Mouse (Mus musculus): ENCODE measurements around the gene Aym1. TPM values are rescaled to one million over a fixed set of nuclear protein-coding genes. Genes with fewer than 3 reads are reported as not detected.

Aym1 gene
- not detected in 2 replicates for polyA plus RNA-seq (2015; fragmentation: Nextera tagmentation; extraction: Ambion mirVana)

DNA sequence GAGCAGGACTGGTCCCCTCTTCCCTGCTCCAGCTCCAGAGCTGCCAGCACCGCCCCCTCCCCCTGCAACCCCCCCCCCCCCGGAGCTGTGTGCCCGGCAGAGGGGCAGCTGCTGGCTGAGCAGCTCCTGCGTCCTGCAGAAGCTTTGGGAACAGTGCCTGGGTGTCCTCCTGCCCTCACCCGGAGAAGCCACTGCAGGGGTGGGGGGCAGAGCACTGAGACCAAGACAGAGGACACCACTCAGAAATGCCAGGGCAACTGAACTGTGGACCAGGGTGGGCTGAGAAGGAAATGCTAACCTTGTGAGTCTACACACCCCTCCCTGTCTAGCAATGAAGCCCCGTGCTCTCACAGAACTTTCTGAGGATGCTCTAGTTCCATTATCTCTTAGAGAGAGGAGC is at the start of gene Aym1:
Gene Aym1 (plus strand): TSS at position 109 of the 400 bp plus-strand sequence.
- Histone ChIP-seq H3K27ac (ENCODE audit: low read length) (no peak within 1 kb of the TSS), H3K4me1 (ENCODE audit: control insufficient read depth, insufficient read depth, low read length) (no peaks in the 10 kb centered on the region), H3K36me3 (ENCODE audit: control insufficient read depth, insufficient read depth) (no peaks in the 10 kb centered on the region), H3K4me2 (ENCODE audit: low read depth, low read length) (no peak within 1 kb of the TSS), H3K27me3 (ENCODE audit: control insufficient read depth, insufficient read depth, low read length) (peaks cover 31% of the 10 kb centered on the region), H3K9me3 (replicated peaks; ENCODE audit: control insufficient read depth, low read length) (no peaks in the 10 kb centered on the region), H3K4me3 (ENCODE audit: low read length) (no peak within 1 kb of the TSS), H3K9ac (ENCODE audit: low read length) (no peak within 1 kb of the TSS)
- ATAC-seq (replicated peaks; ENCODE audit: extremely low read depth, insufficient read depth, low FRiP score) = no peak
- WGBS = 37% methylated on average over 3 of the region's 6 CpGs

DNA sequence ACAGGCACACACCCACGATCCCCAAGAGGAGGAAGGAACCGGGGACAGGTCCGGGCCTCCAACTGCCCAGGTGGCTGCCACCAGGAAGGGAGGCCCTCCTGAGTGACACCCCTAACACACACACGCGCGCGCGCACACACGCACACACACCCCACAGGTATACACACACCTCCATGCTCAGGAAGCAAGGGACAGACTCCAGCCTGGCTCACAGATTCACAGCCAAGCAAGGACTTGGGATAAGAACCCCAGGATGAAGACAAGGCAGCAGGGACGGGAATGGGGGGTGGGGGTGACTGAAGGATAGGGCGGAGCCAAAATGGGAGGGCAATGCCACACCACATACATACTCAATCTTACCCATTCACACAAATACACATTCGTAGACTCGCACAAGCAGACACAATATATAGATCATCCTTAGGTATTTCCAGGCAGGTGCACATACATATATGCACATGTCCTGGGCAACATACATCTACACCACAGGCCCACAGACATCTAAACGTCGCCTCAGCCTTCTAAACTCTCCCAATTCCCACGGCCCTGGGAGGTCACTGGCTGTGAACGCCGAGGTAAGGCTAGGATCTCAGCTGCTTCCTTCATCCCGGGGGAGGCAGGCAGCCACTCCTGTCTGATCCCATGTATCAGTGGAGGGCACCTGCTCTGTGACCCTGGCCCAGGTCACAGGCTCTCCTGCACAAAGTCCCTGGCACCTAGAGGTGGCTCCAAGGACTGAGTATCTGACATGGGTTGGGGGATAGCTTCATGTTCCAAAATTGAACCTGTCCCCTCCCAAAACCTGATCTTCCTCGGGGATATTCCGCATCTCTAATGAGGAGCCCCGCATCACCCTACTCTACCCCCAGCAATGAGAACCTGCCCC is 47.4 kb upstream of the Aym1 start:
- H3K4me2 ChIP-seq (ENCODE audit: low read depth, low read length) = peak overlapping the region; percentile 74
- no peak overlapping the region for H3K27ac ChIP-seq (ENCODE audit: low read length)
- H3K36me3 ChIP-seq (ENCODE audit: control insufficient read depth, insufficient read depth) = no peaks in the 10 kb centered on the region
- H3K9me3 ChIP-seq (replicated peaks; ENCODE audit: control insufficient read depth, low read length) = peaks cover 8% of the 10 kb centered on the region
- H3K4me3 ChIP-seq (ENCODE audit: low read length) = peak overlapping the region; percentile 54
- ATAC-seq (replicated peaks; ENCODE audit: extremely low read depth, insufficient read depth, low FRiP score) = no peak
- no peak overlapping the region for H3K9ac ChIP-seq (ENCODE audit: low read length)
- 57% methylated on average over 22 of the region's 22 CpGs for WGBS
- peaks cover 61% of the 10 kb centered on the region for H3K27me3 ChIP-seq (ENCODE audit: control insufficient read depth, insufficient read depth, low read length)
- H3K4me1 ChIP-seq (ENCODE audit: control insufficient read depth, insufficient read depth, low read length) = no peaks in the 10 kb centered on the region

DNA sequence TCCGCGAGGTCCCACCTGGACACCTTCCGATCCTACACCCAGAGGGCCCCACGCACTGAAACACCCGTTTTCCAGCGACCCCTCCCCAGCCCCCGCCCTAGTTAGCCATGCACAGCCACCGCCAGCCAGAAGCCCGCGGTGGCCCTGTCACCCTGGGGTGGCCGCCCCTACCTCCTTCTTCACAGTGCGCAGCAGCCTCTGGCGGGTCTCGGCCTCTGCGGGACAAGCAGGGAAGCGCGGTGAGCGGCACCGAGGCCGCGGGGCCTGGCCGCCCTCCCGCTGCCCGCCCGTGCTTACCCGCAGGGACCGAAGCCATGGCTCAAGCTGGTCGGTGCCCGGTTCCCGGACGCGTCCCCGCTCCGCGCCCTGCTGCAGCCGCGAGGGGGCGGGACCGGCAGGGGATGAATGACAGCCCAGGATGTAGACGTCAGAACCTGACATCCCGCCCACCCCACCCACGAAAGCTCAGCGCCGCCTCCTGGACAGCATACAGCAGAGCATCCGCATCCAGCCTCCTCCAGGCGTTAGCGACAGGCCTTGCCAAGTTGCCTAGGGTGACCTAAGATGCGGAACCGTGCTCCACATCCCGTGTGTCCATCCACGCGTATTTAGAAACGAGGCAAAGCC is 46.6 kb upstream of the Aym1 start, which contains the start of gene Sgsm1:
Gene Sgsm1 (minus strand): TSS at position 410 of the 627 bp plus-strand sequence.
- peak within 1 kb of the TSS; percentile 74 for H3K4me2 ChIP-seq (ENCODE audit: low read depth, low read length)
- WGBS = 2% methylated on average over 53 of the region's 53 CpGs
- H3K9ac ChIP-seq (ENCODE audit: low read length) = peak within 1 kb of the TSS; percentile 56; the same call in 1 of the 2 replicates
- H3K27me3 ChIP-seq (ENCODE audit: control insufficient read depth, insufficient read depth, low read length) = peaks cover 67% of the 10 kb centered on the region
- H3K27ac ChIP-seq (ENCODE audit: low read length) = no peak within 1 kb of the TSS
- H3K36me3 ChIP-seq (ENCODE audit: control insufficient read depth, insufficient read depth) = no peaks in the 10 kb centered on the region
- no peaks in the 10 kb centered on the region for H3K4me1 ChIP-seq (ENCODE audit: control insufficient read depth, insufficient read depth, low read length)
- peak within 1 kb of the TSS; percentile 54 for H3K4me3 ChIP-seq (ENCODE audit: low read length)
- ATAC-seq (replicated peaks; ENCODE audit: extremely low read depth, insufficient read depth, low FRiP score) = peak; percentile 58
- peaks cover 8% of the 10 kb centered on the region for H3K9me3 ChIP-seq (replicated peaks; ENCODE audit: control insufficient read depth, low read length)

DNA sequence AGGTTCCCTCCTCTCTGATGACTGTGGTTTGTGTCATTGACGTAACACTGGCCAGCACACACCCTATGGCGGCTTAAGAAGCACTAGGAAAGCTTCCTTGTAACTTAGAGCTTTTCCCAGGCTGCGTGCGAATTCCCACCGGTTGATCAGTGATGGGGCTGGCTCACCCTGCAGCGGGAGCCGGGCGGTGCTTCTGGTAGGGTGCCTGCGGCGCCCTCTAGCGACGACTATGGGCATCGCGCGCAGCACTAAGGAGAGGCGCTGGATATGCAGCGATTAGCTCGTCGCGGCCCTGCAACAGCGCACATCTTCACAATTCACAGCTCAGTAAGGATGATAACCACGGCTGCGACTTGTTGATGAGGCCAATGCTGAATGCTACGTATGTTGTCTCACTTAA is 43.1 kb upstream of the Aym1 start:
- no peak overlapping the region for H3K9ac ChIP-seq (ENCODE audit: low read length)
- H3K4me2 ChIP-seq (ENCODE audit: low read depth, low read length) = no peak overlapping the region
- H3K27me3 ChIP-seq (ENCODE audit: control insufficient read depth, insufficient read depth, low read length) = peaks cover 43% of the 10 kb centered on the region
- peaks cover 8% of the 10 kb centered on the region for H3K9me3 ChIP-seq (replicated peaks; ENCODE audit: control insufficient read depth, low read length)
- ATAC-seq (replicated peaks; ENCODE audit: extremely low read depth, insufficient read depth, low FRiP score) = no peak
- no peaks in the 10 kb centered on the region for H3K36me3 ChIP-seq (ENCODE audit: control insufficient read depth, insufficient read depth)
- 1% methylated on average over 24 of the region's 24 CpGs for whole genome bisulfite sequencing
- no peak overlapping the region for H3K27ac ChIP-seq (ENCODE audit: low read length)
- H3K4me3 ChIP-seq (ENCODE audit: low read length) = no peak overlapping the region
- H3K4me1 ChIP-seq (ENCODE audit: control insufficient read depth, insufficient read depth, low read length) = no peaks in the 10 kb centered on the region

DNA sequence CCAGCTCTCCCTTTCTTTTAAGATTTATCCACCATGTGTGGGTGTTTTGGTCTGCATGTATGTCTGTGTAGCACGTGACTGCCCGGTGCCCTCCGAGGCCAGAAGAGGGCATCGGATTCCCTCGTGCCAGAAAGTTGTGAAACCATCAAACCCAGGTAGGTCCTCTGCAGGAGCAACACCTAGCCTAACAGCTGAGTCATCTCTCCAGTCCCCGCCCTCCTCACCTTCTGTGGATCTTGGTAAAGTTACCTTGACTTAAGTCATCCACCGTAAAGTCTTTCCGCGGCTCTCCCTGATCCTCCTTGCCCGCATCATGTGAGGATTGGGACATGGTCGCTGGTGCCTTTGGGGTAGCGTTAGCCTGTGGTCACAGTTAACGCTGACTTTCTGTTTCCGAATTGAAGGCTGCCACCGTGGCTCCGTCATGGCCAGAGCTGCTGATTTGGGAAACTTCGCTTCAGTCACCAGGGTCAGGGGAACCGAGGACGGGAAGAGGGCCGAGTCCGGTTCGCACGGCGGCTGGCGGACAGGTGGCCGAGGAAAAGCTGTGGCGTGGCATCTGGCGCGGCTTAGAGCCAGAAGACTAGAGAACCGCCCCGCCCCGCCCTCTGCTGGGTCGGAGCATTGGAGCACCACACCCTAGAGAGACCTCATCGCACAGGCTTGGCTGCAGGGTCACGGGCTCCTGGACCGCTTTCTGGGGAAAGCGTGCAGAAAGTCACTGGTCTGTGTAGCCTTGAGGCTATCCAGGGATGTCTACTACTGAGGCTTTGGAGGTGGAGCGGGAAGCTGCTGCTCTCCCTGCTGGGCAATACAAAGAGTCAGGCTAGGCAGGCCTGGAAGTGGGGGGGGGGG is 33.1 kb upstream of the Aym1 start:
- peaks cover 31% of the 10 kb centered on the region for H3K27me3 ChIP-seq (ENCODE audit: control insufficient read depth, insufficient read depth, low read length)
- 4% methylated on average over 38 of the region's 38 CpGs for WGBS

GRCm38 (mm10) chr5:113329463-113329862 is 27.6 kb upstream of the Aym1 start:
- Histone ChIP-seq H3K4me3 (ENCODE audit: low read length) (no peak overlapping the region), H3K9me3 (replicated peaks; ENCODE audit: control insufficient read depth, low read length) (peaks cover 12% of the 10 kb centered on the region), H3K4me1 (ENCODE audit: control insufficient read depth, insufficient read depth, low read length) (no peaks in the 10 kb centered on the region), H3K9ac (ENCODE audit: low read length) (no peak overlapping the region), H3K36me3 (ENCODE audit: control insufficient read depth, insufficient read depth) (no peaks in the 10 kb centered on the region), H3K4me2 (ENCODE audit: low read depth, low read length) (no peak overlapping the region), H3K27ac (ENCODE audit: low read length) (no peak overlapping the region), H3K27me3 (ENCODE audit: control insufficient read depth, insufficient read depth, low read length) (peaks cover 37% of the 10 kb centered on the region)
- no peak for ATAC-seq (replicated peaks; ENCODE audit: extremely low read depth, insufficient read depth, low FRiP score)
- whole genome bisulfite sequencing = 83% methylated on average over 8 of the region's 8 CpGs

More for the DNA sequence above, 33.1 kb upstream of the Aym1 start:
- H3K9ac ChIP-seq (ENCODE audit: low read length) = no peak overlapping the region
- H3K4me3 ChIP-seq (ENCODE audit: low read length) = peak overlapping the region; percentile 39
- peaks cover 8% of the 10 kb centered on the region for H3K9me3 ChIP-seq (replicated peaks; ENCODE audit: control insufficient read depth, low read length)
- no peaks in the 10 kb centered on the region for H3K36me3 ChIP-seq (ENCODE audit: control insufficient read depth, insufficient read depth)
- H3K27ac ChIP-seq (ENCODE audit: low read length) = no peak overlapping the region
- H3K4me2 ChIP-seq (ENCODE audit: low read depth, low read length) = peak overlapping the region; percentile 64
- no peaks in the 10 kb centered on the region for H3K4me1 ChIP-seq (ENCODE audit: control insufficient read depth, insufficient read depth, low read length)
- ATAC-seq (replicated peaks; ENCODE audit: extremely low read depth, insufficient read depth, low FRiP score) = no peak

GRCm38 (mm10) chr5:113330202-113330601 is 26.9 kb upstream of the Aym1 start:
- no peak overlapping the region for H3K4me2 ChIP-seq (ENCODE audit: low read depth, low read length)
- no peaks in the 10 kb centered on the region for H3K36me3 ChIP-seq (ENCODE audit: control insufficient read depth, insufficient read depth)
- H3K4me3 ChIP-seq (ENCODE audit: low read length) = no peak overlapping the region
- no peak for ATAC-seq (replicated peaks; ENCODE audit: extremely low read depth, insufficient read depth, low FRiP score)
- H3K27ac ChIP-seq (ENCODE audit: low read length) = no peak overlapping the region
- H3K27me3 ChIP-seq (ENCODE audit: control insufficient read depth, insufficient read depth, low read length) = peaks cover 37% of the 10 kb centered on the region
- no peak overlapping the region for H3K9ac ChIP-seq (ENCODE audit: low read length)
- H3K4me1 ChIP-seq (ENCODE audit: control insufficient read depth, insufficient read depth, low read length) = no peaks in the 10 kb centered on the region
- H3K9me3 ChIP-seq (replicated peaks; ENCODE audit: control insufficient read depth, low read length) = peaks cover 12% of the 10 kb centered on the region
- 75% methylated on average over 3 of the region's 3 CpGs for WGBS

- Histone ChIP-seq H3K36me3 (ENCODE audit: control insufficient read depth, insufficient read depth) (no peaks in the 10 kb centered on the region), H3K4me1 (ENCODE audit: control insufficient read depth, insufficient read depth, low read length) (no peaks in the 10 kb centered on the region), H3K27ac (ENCODE audit: low read length) (no peak overlapping the region), H3K27me3 (ENCODE audit: control insufficient read depth, insufficient read depth, low read length) (peaks cover 49% of the 10 kb centered on the region), H3K4me2 (ENCODE audit: low read depth, low read length) (no peak overlapping the region), H3K9me3 (replicated peaks; ENCODE audit: control insufficient read depth, low read length) (peaks cover 12% of the 10 kb centered on the region), H3K9ac (ENCODE audit: low read length) (no peak overlapping the region), H3K4me3 (ENCODE audit: low read length) (no peak overlapping the region)
- no peak for ATAC-seq (replicated peaks; ENCODE audit: extremely low read depth, insufficient read depth, low FRiP score)
- 30% methylated on average over 12 of the region's 12 CpGs for WGBS
Measured at GRCm38 (mm10) chr5:113332239-113332638, 24.9 kb upstream of the Aym1 start.

All from heart, embryonic 16.5 days (tissue).